18 mouse cellular contexts compared by ENCODE assay signal in genomic region chr10:11260119-11260518, GRCm38 (mm10).
"Had no signal": no experiment of that assay in that cellular context is flagged by ENCODE, and none has a peak within 500 bp of the region (broad histone marks: within the 10 kb centered on the region; RNA-seq: fewer than 3 reads in every experiment).

No protein-coding gene starts in this region.

- DNase-seq: liver, postnatal 0 days; lung, adult 2 months; lung, postnatal 14 days; lung, postnatal 36 days; right cerebral cortex, postnatal 25 days; right cerebral cortex, postnatal 4 days; spleen, adult 18-20 months; thymus, adult 18-20 months; thymus, postnatal 14 days; thymus, postnatal 36 days had no signal

- ATAC-seq: liver, postnatal 0 days; lung, postnatal 0 days; midbrain, embryonic 13.5 days; midbrain, embryonic 15.5 days had no signal

- H3K4me3 ChIP-seq: liver, embryonic 15.5 days; lung, embryonic 15.5 days; megakaryocyte, embryonic 14.5 days; midbrain, embryonic 13.5 days; midbrain, embryonic 15.5 days; neural tube, embryonic 12.5 days had no signal

- H3K27ac ChIP-seq: liver, embryonic 15.5 days; lung, embryonic 15.5 days; macrophage; midbrain, embryonic 13.5 days; midbrain, embryonic 15.5 days; neural tube, embryonic 12.5 days had no signal
